Mouse (Mus musculus) embryonic fibroblast, embryonic 13.5 days (primary cell): Measurements from ENCODE around the gene Spata4.

Experiments used
- CTCF ChIP-seq: IDR thresholded peaks from 2 replicates; pipeline ENCODE4 v1.5.1; 2011; ENCODE audit warnings: mild to moderate bottlenecking, control low read depth, low read length, moderate library complexity, borderline replicate concordance; ENCODE audit not compliant: insufficient read depth
- POLR2A ChIP-seq: IDR thresholded peaks from 2 replicates; pipeline ENCODE4 v1.6.1; 2011; ENCODE audit warnings: low read depth, mild to moderate bottlenecking, control low read depth, low read length, moderate library complexity

- TF ChIP-seq POLR2A (no peak), CTCF (no peak)
These were observed 3.2 kb upstream of the Spata4 start for GRCm38 (mm10) chr8:54597386-54597785.
